Mouse (Mus musculus): ENCODE results near the gene Cdk13.

GRCm38 (mm10) chr13:17832940-17833339, 28.0 kb upstream of the Cdk13 start:
- no peak for TF ChIP-seq GATA1 (IDR thresholded peaks at IDR 0.05; ENCODE audit: borderline replicate concordance, low read length)
- TF ChIP-seq FLI1 (IDR thresholded peaks at IDR 0.05; ENCODE audit: low read length): no peak
